Mouse (Mus musculus): ENCODE measurements around the gene Olfr574.

Gene Olfr574

GRCm38 (mm10) chr7:102948167-102948566, at the start of gene Olfr574:
Gene Olfr574 (plus strand): TSS chr7:102948467.
- ATAC-seq (ENCODE audit: low TSS enrichment): no peak

- no peak for ATAC-seq (ENCODE audit: low TSS enrichment)
Observed at GRCm38 (mm10) chr7:102915261-102915660, 33.0 kb upstream of the Olfr574 start.

- ATAC-seq (ENCODE audit: low TSS enrichment): no peak
Observed at GRCm38 (mm10) chr7:102916405-102916804, 31.9 kb upstream of the Olfr574 start.

GRCm38 (mm10) chr7:102917032-102917875, 31.0 kb upstream of the Olfr574 start, which contains the start of gene Olfr571:
Gene Olfr571 (minus strand): TSS chr7:102917536.
- ATAC-seq (ENCODE audit: low TSS enrichment): no peak

GRCm38 (mm10) chr7:102919632-102920031, 28.6 kb upstream of the Olfr574 start:
- ATAC-seq (ENCODE audit: low TSS enrichment): peak; percentile 73

- ATAC-seq (ENCODE audit: low TSS enrichment): no peak
Observed at GRCm38 (mm10) chr7:102924109-102924508, 24.2 kb upstream of the Olfr574 start, which contains the start of gene Olfr572. Gene Olfr572 (plus strand): TSS chr7:102924409.

GRCm38 (mm10) chr7:102927105-102927504, 21.2 kb upstream of the Olfr574 start:
- no peak for ATAC-seq (ENCODE audit: low TSS enrichment)

- no peak for ATAC-seq (ENCODE audit: low TSS enrichment)
Observed at GRCm38 (mm10) chr7:102942475-102942874, 5.8 kb upstream of the Olfr574 start, which contains the start of gene Olfr573-ps1. Gene Olfr573-ps1 (minus strand): TSS chr7:102942575.

GRCm38 (mm10) chr7:102943417-102943816, 4.8 kb upstream of the Olfr574 start:
- ATAC-seq (ENCODE audit: low TSS enrichment): no peak

- no peak for ATAC-seq (ENCODE audit: low TSS enrichment)
Observed at GRCm38 (mm10) chr7:102950732-102951131, 2.5 kb downstream of the Olfr574 start.

GRCm38 (mm10) chr7:102958137-102958536, 9.9 kb downstream of the Olfr574 start:
- ATAC-seq (ENCODE audit: low TSS enrichment): no peak

GRCm38 (mm10) chr7:102958593-102958992, 10.3 kb downstream of the Olfr574 start, which contains the start of gene Olfr575:
Gene Olfr575 (minus strand): TSS chr7:102958775.
- ATAC-seq (ENCODE audit: low TSS enrichment): no peak

GRCm38 (mm10) chr7:102962360-102962759, 14.1 kb downstream of the Olfr574 start, which contains the start of gene Olfr576:
Gene Olfr576 (plus strand): TSS chr7:102962660.
- no peak for ATAC-seq (ENCODE audit: low TSS enrichment)

- ATAC-seq (ENCODE audit: low TSS enrichment): peak; percentile 93
Observed at GRCm38 (mm10) chr7:102974399-102974798, 26.1 kb downstream of the Olfr574 start.

GRCm38 (mm10) chr7:102975843-102976242, 27.6 kb downstream of the Olfr574 start, which contains the start of gene Olfr577:
Gene Olfr577 (minus strand): TSS chr7:102975943.
- ATAC-seq (ENCODE audit: low TSS enrichment): peak; percentile 88

- ATAC-seq (ENCODE audit: low TSS enrichment): no peak
Observed at GRCm38 (mm10) chr7:102989224-102989623, 41.0 kb downstream of the Olfr574 start, which contains the start of gene Olfr578. Gene Olfr578 (minus strand): TSS chr7:102989324.

Data from frontal cortex, adult (tissue).